Comparison of ENCODE assay signal across 7 mouse cellular contexts in the genomic region with DNA sequence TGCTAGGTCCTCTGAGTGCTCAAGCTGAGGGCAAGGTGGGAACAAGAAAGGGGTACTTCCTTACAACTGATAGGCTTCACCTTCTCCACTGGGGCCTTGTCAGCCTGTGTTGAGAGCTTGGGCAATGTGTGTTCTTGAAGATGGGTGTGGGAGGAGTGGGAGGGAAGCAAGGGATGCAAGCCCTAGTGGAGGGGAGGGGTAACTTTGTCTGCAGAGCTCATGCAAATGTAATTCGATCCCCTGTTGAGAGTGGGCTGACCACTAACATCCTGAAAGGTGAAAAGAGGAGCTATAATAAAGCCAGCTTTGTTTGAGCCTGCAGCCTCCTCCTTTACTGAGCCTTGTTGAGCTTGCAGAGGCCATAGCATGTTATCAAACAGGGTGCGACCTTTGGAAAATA. TPM values are rescaled to one million over a fixed set of nuclear protein-coding genes. Genes with fewer than 3 reads are reported as not detected.
A peak's percentile ranks its signal among the peaks of the same experiment; 100 is the strongest.
DNase-seq lines count a peak whose midpoint lies in the region; ATAC-seq and TF ChIP-seq lines count a peak whose summit lies in the region.
"Not testable (repeated sequence)": the region's sequence is repeated elsewhere in the genome, so short reads cannot be mapped to it uniquely, and the experiment has no call there.

No protein-coding gene starts in this region.

- not testable (repeated sequence) for H3K27ac ChIP-seq in forebrain, embryonic 12.5 days; intestine, embryonic 14.5 days (ENCODE audit: low read depth); kidney, postnatal 0 days; lung, embryonic 16.5 days (ENCODE audit: low read length)

- H3K36me3 ChIP-seq in forebrain, embryonic 12.5 days (replicated peaks) = peaks cover 10% of the 10 kb centered on the region
- peaks cover 11% of the 10 kb centered on the region; the same call in 1 of the 2 replicates for H3K36me3 ChIP-seq in intestine, embryonic 14.5 days (ENCODE audit: control insufficient read depth, insufficient read depth, low read length)
- H3K36me3 ChIP-seq in kidney, postnatal 0 days (ENCODE audit: insufficient read depth, low read length); lung, embryonic 16.5 days (ENCODE audit: control insufficient read depth, insufficient read depth, low read length): not testable (repeated sequence)

- not testable (repeated sequence) for H3K9me3 ChIP-seq in forebrain, embryonic 12.5 days; intestine, embryonic 14.5 days (ENCODE audit: control insufficient read depth, low read length); kidney, postnatal 0 days (replicated peaks; ENCODE audit: low read length); lung, embryonic 16.5 days (ENCODE audit: control insufficient read depth, low read length)

- WGBS in forebrain, embryonic 12.5 days = 29% methylated on average over 1 of the region's 2 CpGs
- 15% methylated on average over 1 of the region's 2 CpGs for WGBS in intestine, embryonic 14.5 days
- 37% methylated on average over 2 of the region's 2 CpGs for WGBS in kidney, postnatal 0 days
- 18% methylated on average over 2 of the region's 2 CpGs for WGBS in lung, embryonic 16.5 days

- H3K4me2 ChIP-seq in forebrain, embryonic 12.5 days; intestine, embryonic 14.5 days (ENCODE audit: low read length); kidney, postnatal 0 days (ENCODE audit: low read length); lung, embryonic 16.5 days (ENCODE audit: low read depth, low read length): not testable (repeated sequence)

- DNase-seq in 416B (ENCODE audit: low read depth) = peak; percentile 39
- peak; percentile 11 for DNase-seq in embryo, embryonic 10.5 days (ENCODE audit: low spot score)
- DNase-seq in intestine, embryonic 14.5 days (ENCODE audit: low spot score); kidney, postnatal 0 days (ENCODE audit: low spot score): not testable (repeated sequence)
- DNase-seq in neural tube, embryonic 10.5 days (ENCODE audit: extremely low spot score, low spot score) = peak; percentile 13

- not testable (repeated sequence) for TF ChIP-seq CTCF in kidney, postnatal 0 days (IDR thresholded peaks at IDR 0.05; ENCODE audit: low read depth)

- 0 out of 2 replicates have a peak, but pooled peaks have one; percentile 41 for ATAC-seq in forebrain, embryonic 12.5 days (ENCODE audit: low FRiP score)
- ATAC-seq in intestine, embryonic 14.5 days (replicated peaks; ENCODE audit: low FRiP score, low TSS enrichment, low read depth) = 0 out of 2 replicates have a peak, but pooled peaks have one; percentile 50
- peak; percentile 43; the same call in 1 of the 2 replicates for ATAC-seq in kidney, postnatal 0 days (replicated peaks; ENCODE audit: low FRiP score, low read depth)
- ATAC-seq in lung, embryonic 16.5 days (ENCODE audit: low read depth) = peak; percentile 79

- 0 out of 2 replicates have a peak, but pooled peaks cover 12% of the 10 kb centered on the region for H3K27me3 ChIP-seq in forebrain, embryonic 12.5 days
- H3K27me3 ChIP-seq in intestine, embryonic 14.5 days (replicated peaks; ENCODE audit: control insufficient read depth, insufficient read depth, low read length); kidney, postnatal 0 days (ENCODE audit: insufficient read depth, low read length); lung, embryonic 16.5 days (ENCODE audit: control insufficient read depth, insufficient read depth, low read depth, low read length): not testable (repeated sequence)

- not testable (repeated sequence) for H3K4me3 ChIP-seq in forebrain, embryonic 12.5 days (replicated peaks); intestine, embryonic 14.5 days (ENCODE audit: low read depth, low read length); kidney, postnatal 0 days (replicated peaks; ENCODE audit: low read depth, low read length); lung, embryonic 16.5 days (ENCODE audit: low read length)

- not testable (repeated sequence) for H3K4me1 ChIP-seq in forebrain, embryonic 12.5 days; intestine, embryonic 14.5 days (replicated peaks; ENCODE audit: control insufficient read depth, insufficient read depth, low read length); kidney, postnatal 0 days (replicated peaks; ENCODE audit: insufficient read depth, low read length); lung, embryonic 16.5 days (replicated peaks; ENCODE audit: control insufficient read depth, insufficient read depth, low read length)

- H3K9ac ChIP-seq in forebrain, embryonic 12.5 days; intestine, embryonic 14.5 days (ENCODE audit: low read length); kidney, postnatal 0 days (ENCODE audit: low read depth, low read length); lung, embryonic 16.5 days (ENCODE audit: low read length): not testable (repeated sequence)

RNA-seq across cellular contexts. Expression of gene Armcx1, which starts 6.0 kb away (rescaled TPM):
- polyA plus RNA-seq in forebrain, embryonic 12.5 days (2016; fragmentation: Nextera tagmentation; extraction: Ambion mirVana) = 61.8 and 64.7 TPM in 2 replicates
- polyA plus RNA-seq in intestine, embryonic 14.5 days (2014; fragmentation: Nextera tagmentation; extraction: Ambion mirVana) = 40.7 and 44.5 TPM in 2 replicates
- 34.1 and 34.7 TPM in 2 replicates for polyA plus RNA-seq in kidney, postnatal 0 days (2015; fragmentation: Nextera tagmentation; extraction: Ambion mirVana)
- 52.7 and 54.0 TPM in 2 replicates for polyA plus RNA-seq in lung, embryonic 16.5 days (2015; fragmentation: Nextera tagmentation; extraction: Ambion mirVana)

RNA-seq across cellular contexts. Expression of gene Armcx6, which starts 27.5 kb away (rescaled TPM):
- polyA plus RNA-seq in forebrain, embryonic 12.5 days (2016; fragmentation: Nextera tagmentation; extraction: Ambion mirVana) = 21.9 and 23.6 TPM in 2 replicates
- 21.6 and 22.7 TPM in 2 replicates for polyA plus RNA-seq in intestine, embryonic 14.5 days (2014; fragmentation: Nextera tagmentation; extraction: Ambion mirVana)
- 15.2 and 15.8 TPM in 2 replicates for polyA plus RNA-seq in kidney, postnatal 0 days (2015; fragmentation: Nextera tagmentation; extraction: Ambion mirVana)
- 17.0 and 19.6 TPM in 2 replicates for polyA plus RNA-seq in lung, embryonic 16.5 days (2015; fragmentation: Nextera tagmentation; extraction: Ambion mirVana)

RNA-seq across cellular contexts. Expression of gene Armcx3, which starts 32.6 kb away (rescaled TPM):
- polyA plus RNA-seq in forebrain, embryonic 12.5 days (2016; fragmentation: Nextera tagmentation; extraction: Ambion mirVana) = 72.7 and 72.9 TPM in 2 replicates
- 68.2 and 72.7 TPM in 2 replicates for polyA plus RNA-seq in intestine, embryonic 14.5 days (2014; fragmentation: Nextera tagmentation; extraction: Ambion mirVana)
- polyA plus RNA-seq in kidney, postnatal 0 days (2015; fragmentation: Nextera tagmentation; extraction: Ambion mirVana) = 48.9 and 53.4 TPM in 2 replicates
- 72.4 and 75.8 TPM in 2 replicates for polyA plus RNA-seq in lung, embryonic 16.5 days (2015; fragmentation: Nextera tagmentation; extraction: Ambion mirVana)

RNA-seq across cellular contexts. Expression of gene Armcx4, which starts 37.4 kb away (rescaled TPM):
- polyA plus RNA-seq in forebrain, embryonic 12.5 days (2016; fragmentation: Nextera tagmentation; extraction: Ambion mirVana) = 10.2 and 10.8 TPM in 2 replicates
- polyA plus RNA-seq in intestine, embryonic 14.5 days (2014; fragmentation: Nextera tagmentation; extraction: Ambion mirVana) = 4.3 and 4.6 TPM in 2 replicates
- polyA plus RNA-seq in kidney, postnatal 0 days (2015; fragmentation: Nextera tagmentation; extraction: Ambion mirVana) = 3.4 and 3.5 TPM in 2 replicates
- 5.0 and 5.3 TPM in 2 replicates for polyA plus RNA-seq in lung, embryonic 16.5 days (2015; fragmentation: Nextera tagmentation; extraction: Ambion mirVana)
